Mouse (Mus musculus): ENCODE results near the gene Zic2. TPM values are rescaled to one million over a fixed set of nuclear protein-coding genes. Genes with fewer than 3 reads are reported as not detected.

Zic2 gene
- polyA plus RNA-seq, 1 experiment from 2014 or later = not detected

- TF ChIP-seq CTCF (IDR thresholded peaks at IDR 0.05; ENCODE audit: low read depth) = no peak
- H3K27ac ChIP-seq (ENCODE audit: low read depth) = no peak overlapping the region
- peaks cover 98% of the 10 kb centered on the region for H3K27me3 ChIP-seq (ENCODE audit: insufficient read depth, low read length)
- ATAC-seq (ENCODE audit: insufficient read depth) = no peak
- no peak overlapping the region for H3K9ac ChIP-seq
- H3K9me3 ChIP-seq (ENCODE audit: low read depth, low read length) = no peaks in the 10 kb centered on the region
- H3K36me3 ChIP-seq (ENCODE audit: insufficient read depth) = no peaks in the 10 kb centered on the region
- H3K4me2 ChIP-seq = no peak overlapping the region
- WGBS = 1% methylated on average over 38 of the region's 38 CpGs
- DNase-seq = peak; percentile 8
- no peaks in the 10 kb centered on the region for H3K4me1 ChIP-seq (ENCODE audit: insufficient read depth)
- H3K4me3 ChIP-seq (ENCODE audit: low read depth, low read length) = no peak overlapping the region
Observed at GRCm38 (mm10) chr14:122482081-122483023, 7.1 kb downstream of the Zic2 start.

GRCm38 (mm10) chr14:122483024-122483385 is 7.8 kb downstream of the Zic2 start:
- no peak for TF ChIP-seq CTCF (IDR thresholded peaks at IDR 0.05; ENCODE audit: low read depth)
- Histone ChIP-seq H3K9ac (no peak overlapping the region), H3K9me3 (ENCODE audit: low read depth, low read length) (no peaks in the 10 kb centered on the region), H3K36me3 (ENCODE audit: insufficient read depth) (no peaks in the 10 kb centered on the region), H3K27me3 (ENCODE audit: insufficient read depth, low read length) (peaks cover 96% of the 10 kb centered on the region), H3K4me1 (ENCODE audit: insufficient read depth) (no peaks in the 10 kb centered on the region), H3K27ac (ENCODE audit: low read depth) (no peak overlapping the region), H3K4me3 (ENCODE audit: low read depth, low read length) (no peak overlapping the region), H3K4me2 (no peak overlapping the region)
- DNase-seq = no peak
- no peak for ATAC-seq (ENCODE audit: insufficient read depth)
- WGBS = 7% methylated on average over 5 of the region's 5 CpGs

GRCm38 (mm10) chr14:122483556-122484421 is 8.6 kb downstream of the Zic2 start:
- H3K36me3 ChIP-seq (ENCODE audit: insufficient read depth) = no peaks in the 10 kb centered on the region
- no peak for DNase-seq
- ATAC-seq (ENCODE audit: insufficient read depth) = peak; percentile 15; the same call in 1 of the 2 replicates

GRCm38 (mm10) chr14:122484458-122484843 is 9.2 kb downstream of the Zic2 start:
- Histone ChIP-seq H3K9ac (no peak overlapping the region), H3K4me2 (no peak overlapping the region), H3K27me3 (ENCODE audit: insufficient read depth, low read length) (peaks cover 90% of the 10 kb centered on the region), H3K36me3 (ENCODE audit: insufficient read depth) (no peaks in the 10 kb centered on the region), H3K4me1 (ENCODE audit: insufficient read depth) (no peaks in the 10 kb centered on the region), H3K27ac (ENCODE audit: low read depth) (no peak overlapping the region), H3K9me3 (ENCODE audit: low read depth, low read length) (no peaks in the 10 kb centered on the region), H3K4me3 (ENCODE audit: low read depth, low read length) (no peak overlapping the region)
- no peak for DNase-seq
- TF ChIP-seq CTCF (IDR thresholded peaks at IDR 0.05; ENCODE audit: low read depth) = no peak
- 4% methylated on average over 4 of the region's 4 CpGs for WGBS
- ATAC-seq (ENCODE audit: insufficient read depth) = no peak

More at GRCm38 (mm10) chr14:122483556-122484421, 8.6 kb downstream of the Zic2 start:
- H3K27ac ChIP-seq (ENCODE audit: low read depth) = no peak overlapping the region
- no peak for TF ChIP-seq CTCF (IDR thresholded peaks at IDR 0.05; ENCODE audit: low read depth)
- H3K9ac ChIP-seq = no peak overlapping the region
- H3K4me2 ChIP-seq = no peak overlapping the region
- H3K4me3 ChIP-seq (ENCODE audit: low read depth, low read length) = no peak overlapping the region
- no peaks in the 10 kb centered on the region for H3K9me3 ChIP-seq (ENCODE audit: low read depth, low read length)
- 2% methylated on average over 18 of the region's 18 CpGs for WGBS
- peaks cover 90% of the 10 kb centered on the region for H3K27me3 ChIP-seq (ENCODE audit: insufficient read depth, low read length)
- H3K4me1 ChIP-seq (ENCODE audit: insufficient read depth) = no peaks in the 10 kb centered on the region

- Histone ChIP-seq H3K4me3 (ENCODE audit: low read depth, low read length) (no peak overlapping the region), H3K4me1 (ENCODE audit: insufficient read depth) (no peaks in the 10 kb centered on the region), H3K9ac (no peak overlapping the region), H3K27me3 (ENCODE audit: insufficient read depth, low read length) (peaks cover 92% of the 10 kb centered on the region), H3K9me3 (ENCODE audit: low read depth, low read length) (no peaks in the 10 kb centered on the region), H3K4me2 (no peak overlapping the region), H3K27ac (ENCODE audit: low read depth) (no peak overlapping the region), H3K36me3 (ENCODE audit: insufficient read depth) (no peaks in the 10 kb centered on the region)
- TF ChIP-seq CTCF (IDR thresholded peaks at IDR 0.05; ENCODE audit: low read depth) = no peak
- 1% methylated on average over 24 of the region's 24 CpGs for WGBS
- DNase-seq = peak; percentile 4
- ATAC-seq (ENCODE audit: insufficient read depth) = no peak
Observed at GRCm38 (mm10) chr14:122484844-122485551, 9.8 kb downstream of the Zic2 start.

GRCm38 (mm10) chr14:122485635-122486181 is 10.5 kb downstream of the Zic2 start:
- DNase-seq (peak; percentile 11), ATAC-seq (ENCODE audit: insufficient read depth) (no peak)
- Histone ChIP-seq H3K9ac (no peak overlapping the region), H3K4me2 (no peak overlapping the region), H3K27me3 (ENCODE audit: insufficient read depth, low read length) (peaks cover 92% of the 10 kb centered on the region), H3K4me3 (ENCODE audit: low read depth, low read length) (no peak overlapping the region), H3K9me3 (ENCODE audit: low read depth, low read length) (no peaks in the 10 kb centered on the region), H3K4me1 (ENCODE audit: insufficient read depth) (no peaks in the 10 kb centered on the region), H3K36me3 (ENCODE audit: insufficient read depth) (no peaks in the 10 kb centered on the region), H3K27ac (ENCODE audit: low read depth) (no peak overlapping the region)
- WGBS = 4% methylated on average over 12 of the region's 12 CpGs
- no peak for TF ChIP-seq CTCF (IDR thresholded peaks at IDR 0.05; ENCODE audit: low read depth)

All from lung, embryonic 14.5 days (tissue).